Mouse (Mus musculus): ENCODE measurements around the gene Evi5l. TPM values are rescaled to one million over a fixed set of nuclear protein-coding genes. Genes with fewer than 3 reads are reported as not detected.
"Not testable (repeated sequence)": the region's sequence is repeated elsewhere in the genome, so short reads cannot be mapped to it uniquely, and the experiment has no call there.

The Evi5l gene
- total RNA-seq, 2 experiments from 2014 or later: 12.1 to 12.3 TPM

DNA sequence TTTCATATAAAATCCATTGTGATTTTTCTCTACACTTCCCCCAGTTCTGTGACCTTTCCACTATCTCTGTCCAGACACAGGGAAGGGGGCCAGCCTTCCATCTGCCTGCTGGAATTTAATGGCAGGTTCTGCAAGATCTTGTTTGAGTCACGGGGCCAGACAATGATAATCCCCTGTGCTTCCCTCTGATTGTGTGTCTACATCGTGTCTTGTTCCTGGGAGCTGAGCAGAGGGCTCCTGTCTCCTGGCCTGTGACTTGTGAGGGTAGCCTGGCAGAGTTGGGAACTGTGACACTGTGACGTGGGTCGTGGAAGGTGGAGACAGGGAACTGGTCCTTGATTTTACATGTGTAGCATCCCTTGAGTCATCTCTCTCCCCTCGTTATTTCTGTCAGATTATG is 63.4 kb downstream of the Evi5l start:
- intact Hi-C loops (cut with DNase I): no loop called here
- no peak for DNase-seq

DNA sequence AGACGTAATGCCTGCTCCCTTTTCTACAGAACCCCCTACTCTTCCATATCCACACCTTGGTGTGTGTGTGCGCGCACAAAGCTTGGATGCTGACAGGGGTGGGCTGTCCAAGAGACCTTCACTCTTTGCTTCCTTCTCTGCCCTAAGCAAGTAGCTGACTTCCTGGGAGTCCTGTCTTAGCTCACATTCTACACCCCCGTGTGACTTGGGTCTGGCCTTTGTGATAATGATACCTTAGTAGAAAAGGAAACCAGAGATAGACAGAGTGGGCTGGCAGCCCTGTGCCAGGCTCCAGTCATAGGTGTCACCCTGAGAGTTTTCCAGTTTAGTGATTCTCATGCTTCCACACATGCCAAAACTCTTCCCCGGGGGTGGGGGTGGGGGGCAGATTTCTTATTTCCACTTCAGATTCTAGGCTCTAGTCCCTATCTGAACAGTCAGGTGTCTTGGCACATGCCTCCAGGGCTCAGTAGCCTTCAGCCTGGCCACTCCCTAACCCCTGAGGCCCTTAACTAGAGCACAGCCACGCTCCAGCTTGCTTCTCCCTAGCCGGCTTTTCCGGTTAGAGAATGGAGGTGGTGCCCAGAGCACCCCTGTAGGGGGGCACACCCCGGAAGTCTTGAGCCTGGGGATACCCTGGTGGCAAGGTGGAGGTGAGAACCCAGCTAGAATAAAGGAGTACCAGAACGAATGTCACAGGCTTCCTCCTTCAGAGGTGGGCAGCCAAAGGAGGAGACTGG is 64.4 kb downstream of the Evi5l start:
- intact Hi-C loops (cut with DNase I): no loop called here
- DNase-seq: no peak

DNA sequence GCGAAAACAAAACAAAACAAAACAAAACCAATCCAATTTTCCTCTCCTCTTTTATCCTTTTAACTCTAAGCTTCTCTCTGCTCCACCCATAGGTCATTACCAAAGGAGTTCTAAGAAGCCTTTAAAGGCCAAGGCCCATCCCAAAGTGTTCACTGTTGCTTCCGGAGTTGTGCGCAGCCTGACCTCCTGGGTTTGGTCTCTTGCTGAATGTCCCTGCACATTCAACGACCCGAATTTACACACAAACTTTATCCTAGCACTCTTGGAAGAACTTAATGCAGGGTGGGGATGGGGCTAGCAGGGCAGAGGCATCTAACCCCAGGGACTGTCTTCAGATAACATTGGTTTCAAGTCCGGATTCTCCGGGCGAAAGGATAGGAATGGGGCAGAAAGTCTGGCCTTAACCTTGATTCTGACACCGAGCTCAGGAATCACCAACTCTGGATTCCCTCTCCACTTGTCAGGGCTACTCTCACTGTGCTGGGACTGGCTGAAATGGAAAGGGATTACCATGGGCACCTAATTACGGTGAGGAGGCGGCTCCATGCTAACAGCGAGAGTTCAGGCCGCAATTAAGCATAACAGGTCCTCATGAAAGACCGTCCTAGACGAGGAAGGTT is 71.6 kb downstream of the Evi5l start:
- no peak for DNase-seq
- intact Hi-C loops (cut with DNase I): loop anchor here (5.0 kb wide), 1 partner anchor 71 kb away; the partner anchor contains the start of gene Evi5l

DNA sequence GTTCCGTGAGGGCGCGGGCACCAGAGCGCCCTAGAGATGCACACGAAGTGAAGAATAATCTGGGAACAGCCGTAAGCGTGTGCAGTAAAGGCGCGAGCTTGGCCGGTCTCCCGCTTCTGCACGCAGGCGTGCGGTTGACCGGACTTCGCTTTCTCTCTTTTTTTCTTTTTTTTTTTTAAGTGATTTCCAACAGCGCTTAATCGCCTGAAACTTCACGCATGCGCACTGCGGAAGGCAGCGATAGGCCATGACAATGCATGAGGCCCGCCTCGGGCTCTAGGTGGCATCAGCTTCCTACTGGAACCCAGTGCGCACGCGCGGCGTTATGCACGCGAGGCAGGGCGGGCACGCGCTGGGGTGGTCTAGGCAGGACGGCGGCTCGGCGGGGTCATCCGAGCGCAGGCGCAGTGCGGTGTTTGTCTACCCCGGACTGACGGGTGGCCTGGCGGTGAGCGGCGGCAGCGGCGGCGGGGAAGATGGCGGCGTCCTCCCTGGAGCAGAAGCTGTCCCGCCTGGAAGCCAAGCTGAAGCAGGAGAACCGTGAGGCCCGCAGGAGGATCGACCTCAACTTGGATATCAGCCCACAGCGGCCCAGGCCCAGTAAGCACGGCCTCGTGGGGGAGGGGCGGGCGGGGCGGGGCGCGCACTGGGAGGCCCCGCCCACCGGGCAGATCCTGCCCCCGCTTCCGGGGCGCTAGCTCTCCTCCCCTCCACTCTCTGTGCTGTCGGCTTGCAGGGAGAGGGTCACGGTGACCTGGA is 72.2 kb downstream of the Evi5l start, which contains the start of the genes Map2k7 and Gm49320:
Gene Map2k7, plus strand, starts transcription at position 307 of the 759 bp plus-strand sequence.
Gene Gm49320, plus strand, starts transcription at position 432 of the 759 bp plus-strand sequence.
- intact Hi-C loops (cut with DNase I): loop anchor here (5.0 kb wide), 1 partner anchor 71 kb away; the partner anchor contains the start of gene Evi5l
- DNase-seq: peak; percentile 99 to 100

DNA sequence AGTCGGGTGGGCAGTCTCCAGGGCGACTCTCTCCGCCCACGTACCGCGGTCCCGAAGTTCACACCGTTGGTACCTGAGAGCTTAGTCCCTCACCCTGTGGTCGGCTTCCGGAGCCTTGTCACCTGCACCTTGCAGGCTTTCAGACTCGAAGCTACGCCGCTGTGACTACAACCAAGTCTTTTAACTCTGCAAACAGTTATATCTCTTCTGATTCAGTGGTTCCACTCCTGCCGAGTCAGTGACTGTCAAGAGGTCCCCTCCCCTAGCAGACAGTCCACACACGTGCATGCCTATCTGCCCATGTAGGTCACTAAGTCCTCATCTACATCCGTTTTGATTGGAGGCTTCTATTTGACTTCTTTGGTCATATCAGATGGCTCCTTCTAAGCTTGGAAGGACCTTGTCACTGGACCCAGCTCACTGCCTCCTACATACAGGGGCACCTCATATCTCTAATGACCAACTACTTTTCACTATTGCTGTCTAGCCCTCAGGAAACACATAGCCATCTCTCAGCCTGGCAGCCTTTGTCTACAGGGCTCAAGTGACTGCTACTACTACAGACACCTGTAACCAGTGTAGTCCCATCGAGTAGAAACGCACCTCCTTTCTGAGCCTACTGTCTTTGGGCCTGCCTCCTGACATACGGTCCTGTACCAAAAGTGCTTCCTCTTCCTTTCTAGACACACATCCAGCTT is 73.0 kb downstream of the Evi5l start:
- intact Hi-C loops (cut with DNase I): loop anchor here (5.0 kb wide), 1 partner anchor 72 kb away; the partner anchor contains the start of gene Evi5l
- DNase-seq: no peak

DNA sequence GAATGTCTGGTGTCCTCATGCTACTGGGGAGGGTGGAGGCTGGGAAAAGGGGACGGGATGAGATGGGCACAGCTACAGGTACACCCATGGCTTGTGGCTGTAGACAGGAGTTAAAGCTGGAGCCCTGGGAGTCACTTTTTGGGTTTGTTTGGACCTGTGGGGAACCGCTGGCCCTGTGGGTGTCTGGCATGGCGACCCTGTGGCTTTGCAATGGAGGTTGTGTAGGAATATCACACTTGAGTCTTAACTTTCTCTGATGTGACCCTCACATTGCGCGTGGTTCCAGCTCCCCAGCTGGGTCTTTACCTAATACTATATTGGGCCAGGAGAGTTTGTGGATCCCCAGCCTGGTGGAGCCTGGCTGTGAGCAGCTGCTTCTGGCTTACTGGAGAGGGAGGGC is 78.7 kb downstream of the Evi5l start:
- intact Hi-C loops (cut with DNase I): loop anchor here (5.0 kb wide), 1 partner anchor 127 kb away; no protein-coding TSS in a partner anchor
- no peak for DNase-seq

DNA sequence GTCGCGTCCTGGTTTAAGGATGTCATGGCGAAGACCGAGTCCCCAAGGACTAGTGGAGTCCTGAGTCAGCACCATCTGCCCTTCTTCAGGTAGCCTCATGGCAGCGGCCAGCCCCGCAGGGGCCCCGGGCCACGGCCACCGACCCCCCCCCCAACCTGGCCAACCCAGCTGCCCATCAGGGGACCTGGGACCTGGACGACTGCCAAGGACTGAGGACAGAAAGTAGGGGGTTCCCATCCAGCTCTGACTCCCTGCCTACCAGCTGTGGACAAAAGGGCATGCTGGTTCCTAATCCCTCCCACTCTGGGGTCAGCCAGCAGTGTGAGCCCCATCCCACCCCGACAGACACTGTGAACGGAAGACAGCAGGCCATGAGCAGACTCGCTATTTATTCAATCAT is 79.4 kb downstream of the Evi5l start:
- intact Hi-C loops (cut with DNase I): loop anchor here (5.0 kb wide), 1 partner anchor 127 kb away; no protein-coding TSS in a partner anchor
- no peak for DNase-seq

DNA sequence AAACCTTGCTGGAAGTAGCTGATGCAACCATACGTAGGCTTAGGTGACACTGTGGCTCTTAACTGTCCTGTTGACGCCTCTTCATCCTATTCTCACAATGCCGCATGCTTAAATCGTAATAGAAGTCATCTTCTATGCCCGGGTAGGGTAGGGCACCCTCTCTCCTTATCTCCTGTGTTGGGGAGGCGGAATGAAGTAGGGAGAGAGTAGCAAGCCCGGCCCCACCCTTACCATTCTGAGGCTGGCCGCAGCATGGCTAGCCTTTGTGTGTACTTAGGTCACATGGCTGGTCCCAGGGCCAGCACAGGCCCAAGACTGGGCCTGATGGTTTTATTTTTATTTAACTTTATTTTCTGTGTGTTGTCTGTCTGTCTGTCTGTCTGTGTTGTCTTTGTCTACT is 80.9 kb downstream of the Evi5l start:
- DNase-seq: no peak
- intact Hi-C loops (cut with DNase I): loop anchor here (5.0 kb wide), 1 partner anchor 125 kb away; no protein-coding TSS in a partner anchor

DNA sequence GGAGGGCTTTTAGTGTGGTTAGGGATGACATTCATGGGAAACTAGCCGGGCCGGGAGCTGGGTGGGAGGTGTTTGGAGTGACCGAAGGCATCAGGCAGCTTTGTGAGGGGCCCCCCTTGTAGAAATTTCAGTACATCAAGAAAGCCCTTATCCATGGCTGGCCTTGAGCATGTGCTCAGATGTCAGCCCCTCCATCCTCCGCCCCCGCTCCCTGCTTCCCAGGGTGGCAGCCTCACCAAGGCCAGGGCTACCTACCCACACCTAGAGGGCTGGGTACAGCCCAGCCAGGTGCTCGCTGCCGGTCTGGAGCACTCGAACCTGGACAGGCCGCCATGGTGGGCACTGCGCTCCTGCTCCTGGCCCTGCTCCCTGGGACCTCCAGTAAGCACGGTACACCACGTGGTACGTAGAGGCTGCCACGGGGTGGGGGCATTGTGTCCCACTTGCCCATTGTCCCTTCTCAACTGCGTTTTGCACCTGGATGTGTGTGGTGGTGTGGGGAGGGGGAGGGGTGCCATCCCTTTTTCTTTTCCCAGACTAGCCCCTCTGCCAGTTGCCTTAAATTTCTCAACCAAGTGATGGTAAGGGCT is 81.7 kb downstream of the Evi5l start, which contains the start of gene Tgfbr3l:
Gene Tgfbr3l, plus strand, starts transcription at position 264 of the 590 bp plus-strand sequence.
- no peak for DNase-seq
- intact Hi-C loops (cut with DNase I): loop anchor here (5.0 kb wide), 1 partner anchor 124 kb away; no protein-coding TSS in a partner anchor

DNA sequence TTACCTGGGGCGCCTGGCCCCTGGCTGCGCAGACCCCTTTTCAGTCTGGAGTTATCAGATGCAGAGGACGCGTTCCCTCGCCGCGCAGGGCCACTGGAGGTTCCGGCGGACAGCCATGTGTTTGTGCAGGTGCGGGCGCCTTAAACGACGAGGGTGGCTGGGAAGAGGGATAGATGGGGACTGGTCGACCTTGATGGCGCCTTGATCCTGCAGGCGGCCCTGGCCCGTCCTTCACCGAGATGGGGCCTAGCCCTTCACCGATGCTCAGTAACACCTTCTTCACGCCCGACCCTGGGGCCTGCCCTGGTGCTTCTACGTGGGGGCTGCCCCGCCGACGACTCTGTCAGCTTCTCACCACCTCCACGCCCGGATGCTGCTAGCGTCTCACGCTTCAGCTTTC is 82.8 kb downstream of the Evi5l start:
- DNase-seq: no peak
- intact Hi-C loops (cut with DNase I): loop anchor here (5.0 kb wide), 1 partner anchor 123 kb away; no protein-coding TSS in a partner anchor

DNA sequence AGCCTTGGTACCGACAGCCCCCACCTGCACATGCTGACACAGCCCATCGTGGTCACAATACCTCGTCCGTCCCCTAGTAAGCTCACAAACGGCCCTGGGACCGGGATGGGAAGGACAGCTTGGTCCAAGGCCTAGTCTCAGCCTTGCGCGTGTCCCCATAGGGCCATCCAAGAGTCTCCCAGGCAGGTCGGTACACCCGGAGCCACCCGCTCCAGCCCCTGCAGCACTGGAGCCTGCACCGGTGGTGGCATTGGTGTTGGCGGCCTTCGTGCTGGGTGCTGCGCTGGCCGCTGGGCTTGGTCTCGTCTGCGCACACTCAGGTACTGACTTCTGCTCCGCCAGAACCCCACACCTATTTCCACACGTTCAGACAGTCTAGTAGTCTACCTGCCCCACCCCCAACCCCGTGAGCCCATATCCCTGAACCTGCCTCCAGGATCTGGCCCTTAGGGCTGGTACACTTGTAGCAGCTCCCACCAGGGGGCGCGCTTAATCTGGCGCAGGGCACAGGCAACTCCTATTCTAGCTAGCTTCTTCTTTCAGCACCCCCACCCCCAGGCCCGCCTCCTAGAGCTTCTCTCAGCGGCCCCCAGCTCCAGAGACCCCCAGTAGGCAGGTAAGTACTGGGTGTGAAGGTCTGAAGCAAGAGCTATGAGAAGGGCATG is 84.1 kb downstream of the Evi5l start:
- DNase-seq: peak; percentile 77 to 78
- intact Hi-C loops (cut with DNase I): loop anchor here (5.0 kb wide), 1 partner anchor 72 kb away; no protein-coding TSS in a partner anchor

DNA sequence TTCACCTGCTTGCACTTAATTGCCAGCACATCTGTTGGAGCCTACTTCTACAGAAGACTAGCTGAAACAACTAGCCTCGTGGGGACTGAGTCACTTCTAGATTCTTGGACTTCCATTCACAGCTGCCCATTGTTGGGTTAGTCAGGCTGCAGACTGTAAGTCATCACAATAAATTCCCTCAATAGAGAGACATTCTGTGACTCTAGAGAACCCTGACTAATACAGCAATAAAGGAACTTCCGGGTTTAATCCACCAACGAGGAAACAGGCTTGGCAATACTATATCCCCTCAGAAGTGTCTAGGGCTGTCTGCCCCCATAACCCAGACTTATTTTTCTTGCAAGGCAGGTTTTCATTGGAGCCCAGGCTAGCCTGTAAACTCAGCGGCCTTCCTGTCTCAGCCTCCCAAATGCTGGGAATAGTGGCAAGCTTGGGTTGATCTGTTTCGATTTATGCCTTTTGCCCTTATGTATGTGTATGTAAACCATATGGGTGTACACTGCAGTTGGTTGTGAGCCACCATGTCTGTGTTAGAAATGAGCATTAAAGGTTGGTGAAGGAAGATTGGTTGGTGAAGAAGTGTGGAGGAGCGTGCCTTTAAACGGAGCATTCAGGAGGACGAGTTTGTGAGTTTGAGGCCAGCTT is 85.9 kb downstream of the Evi5l start:
- no peak for DNase-seq
- intact Hi-C loops (cut with DNase I): loop anchor here (5.0 kb wide), 1 partner anchor 70 kb away; no protein-coding TSS in a partner anchor

DNA sequence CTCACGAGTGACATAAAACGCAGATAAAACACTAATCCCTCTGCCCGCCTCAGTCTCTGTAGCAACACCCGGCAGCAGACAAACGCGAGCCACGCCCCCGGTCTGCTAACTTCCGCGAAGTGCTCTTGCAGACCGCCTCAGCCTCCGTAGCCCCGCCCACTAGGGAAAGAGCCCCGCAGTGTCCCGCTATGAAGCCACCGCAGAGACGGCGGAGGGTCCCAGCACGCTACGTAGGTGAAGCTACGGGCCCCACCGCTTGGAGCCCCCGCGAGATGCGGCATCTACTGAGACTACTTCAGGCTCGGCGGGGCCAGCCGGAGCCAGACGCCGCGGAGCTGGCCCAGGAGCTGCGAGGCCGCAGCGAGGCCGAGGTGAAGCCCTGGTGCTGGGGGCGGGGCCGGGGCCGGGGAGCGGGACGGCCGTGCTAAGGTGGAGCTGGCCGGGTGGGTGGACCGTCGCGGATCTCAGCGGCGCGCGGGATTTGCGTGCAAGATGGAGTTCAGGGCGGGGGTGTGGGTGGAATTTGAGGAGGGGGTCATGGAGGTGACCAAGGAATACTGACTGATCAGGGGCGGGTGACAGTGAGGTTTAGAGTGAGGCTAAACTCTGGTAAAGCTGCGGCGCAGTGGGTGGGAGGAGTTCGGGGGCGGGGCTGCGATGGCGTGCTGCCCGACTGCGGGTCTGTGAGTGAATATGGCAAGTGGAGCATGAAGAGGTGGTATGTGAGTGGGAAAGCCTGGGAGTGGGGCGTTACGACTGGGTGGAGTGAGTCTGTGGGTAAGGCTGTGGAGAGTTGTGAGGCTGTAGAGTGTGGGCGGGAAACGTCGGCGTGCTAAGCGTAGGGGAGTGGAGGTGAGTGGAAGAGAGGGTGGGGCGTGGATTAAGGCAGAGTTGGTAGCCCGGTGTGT is 86.8 kb downstream of the Evi5l start, which contains the start of gene Snapc2:
Gene Snapc2, plus strand, starts transcription at position 147 of the 908 bp plus-strand sequence.
- peak; percentile 94 for DNase-seq
- intact Hi-C loops (cut with DNase I): loop anchor here (5.0 kb wide), 1 partner anchor 69 kb away; no protein-coding TSS in a partner anchor

DNA sequence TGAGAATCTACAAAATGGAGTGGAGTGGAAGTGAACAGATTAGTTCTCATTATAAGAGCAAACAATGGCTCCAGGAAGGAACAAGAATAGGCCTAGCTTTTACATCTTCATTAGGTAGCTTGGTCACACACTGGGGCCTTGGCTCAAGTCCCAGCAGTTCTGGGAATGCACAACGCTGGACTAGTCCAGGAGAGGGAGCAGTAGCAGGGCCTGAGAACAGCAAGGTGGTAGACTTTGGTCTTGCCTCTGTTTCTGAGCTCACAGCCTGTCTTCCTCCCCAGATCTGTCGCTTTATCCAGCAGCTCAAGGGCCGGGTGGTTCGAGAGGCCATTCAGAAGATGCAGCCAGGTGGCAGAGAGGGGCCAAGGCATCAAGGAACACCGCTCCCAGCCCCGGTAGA is 87.6 kb downstream of the Evi5l start:
- no peak for DNase-seq
- intact Hi-C loops (cut with DNase I): loop anchor here (5.0 kb wide), 1 partner anchor 68 kb away; no protein-coding TSS in a partner anchor

DNA sequence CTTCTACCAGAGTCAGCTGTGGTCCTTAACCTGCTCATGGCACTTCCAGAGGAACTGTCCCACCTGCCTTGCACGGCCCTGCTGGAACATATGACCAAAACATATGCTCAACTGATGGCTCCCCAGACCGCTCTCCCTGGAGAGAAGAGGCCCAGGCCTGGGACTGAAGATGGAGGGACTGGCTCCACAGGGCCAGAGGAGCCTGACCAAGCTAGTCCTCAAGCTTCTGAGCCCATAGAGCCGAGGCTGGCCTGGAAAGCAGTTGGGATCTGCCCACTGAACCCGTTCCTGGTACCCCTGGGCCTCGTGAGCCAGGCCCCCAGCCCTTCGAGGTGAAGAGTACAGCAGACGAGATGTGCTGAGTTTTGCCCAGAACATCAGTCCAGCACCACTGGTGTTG is 89.1 kb downstream of the Evi5l start:
- not testable (repeated sequence) for DNase-seq
- intact Hi-C loops (cut with DNase I): loop anchor here (5.0 kb wide), 1 partner anchor 113 kb away; no protein-coding TSS in a partner anchor

DNA sequence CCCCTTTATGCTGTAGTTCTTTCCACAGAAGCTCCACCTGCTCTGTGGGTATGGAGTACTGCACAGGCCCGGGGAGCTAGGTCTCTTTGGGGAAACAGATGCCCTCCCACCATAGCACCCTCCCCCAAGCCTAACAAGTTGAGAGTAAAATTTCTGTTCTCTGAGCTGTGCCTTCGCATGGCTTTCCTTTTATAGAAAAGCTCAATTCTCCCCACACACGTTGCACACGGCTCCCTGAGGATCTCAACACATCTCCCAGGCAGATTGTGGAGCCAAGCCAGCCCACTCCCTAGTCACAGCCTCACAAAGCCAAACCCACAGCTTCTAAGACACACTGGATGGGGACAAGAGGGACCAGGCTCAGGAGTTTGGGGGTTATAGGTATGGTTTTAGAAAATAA is 90.5 kb downstream of the Evi5l start:
- intact Hi-C loops (cut with DNase I): loop anchor here (5.0 kb wide), 1 partner anchor 115 kb away; no protein-coding TSS in a partner anchor
- no peak for DNase-seq

DNA sequence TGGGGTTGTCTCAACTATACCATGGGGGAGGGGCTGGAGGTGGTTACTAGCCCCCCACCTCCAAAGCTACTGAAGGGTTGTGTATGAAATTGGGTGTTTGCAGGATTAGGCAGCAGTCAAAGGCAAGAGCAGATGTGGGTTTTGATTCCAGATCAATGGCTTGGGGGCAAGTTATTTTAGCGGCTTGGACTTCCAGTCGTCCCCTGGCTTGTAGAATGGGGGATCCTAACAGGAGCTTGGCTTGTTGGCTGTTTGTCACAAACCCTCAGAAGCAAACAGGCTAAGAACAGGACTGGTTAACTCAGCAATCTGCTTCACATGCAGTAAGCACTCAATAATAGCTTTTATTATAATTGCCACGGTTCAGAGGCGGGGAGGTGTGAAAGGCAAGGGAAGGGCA is 91.0 kb downstream of the Evi5l start:
- intact Hi-C loops (cut with DNase I): loop anchor here (5.0 kb wide), 1 partner anchor 115 kb away; no protein-coding TSS in a partner anchor
- no peak for DNase-seq

All from gastrocnemius, postnatal 36 days (tissue).